Mouse (Mus musculus) WW6 (cell line): ENCODE data around the gene Spats2l.
A peak's percentile ranks its signal among the peaks of the same experiment; 100 is the strongest.

Experiments used
- DNase-seq: peaks from one replicate; pipeline ENCODE4 v3.0.0-alpha.2; 2013; ENCODE audit warnings: low read depth, low spot score

Spats2l gene

DNA sequence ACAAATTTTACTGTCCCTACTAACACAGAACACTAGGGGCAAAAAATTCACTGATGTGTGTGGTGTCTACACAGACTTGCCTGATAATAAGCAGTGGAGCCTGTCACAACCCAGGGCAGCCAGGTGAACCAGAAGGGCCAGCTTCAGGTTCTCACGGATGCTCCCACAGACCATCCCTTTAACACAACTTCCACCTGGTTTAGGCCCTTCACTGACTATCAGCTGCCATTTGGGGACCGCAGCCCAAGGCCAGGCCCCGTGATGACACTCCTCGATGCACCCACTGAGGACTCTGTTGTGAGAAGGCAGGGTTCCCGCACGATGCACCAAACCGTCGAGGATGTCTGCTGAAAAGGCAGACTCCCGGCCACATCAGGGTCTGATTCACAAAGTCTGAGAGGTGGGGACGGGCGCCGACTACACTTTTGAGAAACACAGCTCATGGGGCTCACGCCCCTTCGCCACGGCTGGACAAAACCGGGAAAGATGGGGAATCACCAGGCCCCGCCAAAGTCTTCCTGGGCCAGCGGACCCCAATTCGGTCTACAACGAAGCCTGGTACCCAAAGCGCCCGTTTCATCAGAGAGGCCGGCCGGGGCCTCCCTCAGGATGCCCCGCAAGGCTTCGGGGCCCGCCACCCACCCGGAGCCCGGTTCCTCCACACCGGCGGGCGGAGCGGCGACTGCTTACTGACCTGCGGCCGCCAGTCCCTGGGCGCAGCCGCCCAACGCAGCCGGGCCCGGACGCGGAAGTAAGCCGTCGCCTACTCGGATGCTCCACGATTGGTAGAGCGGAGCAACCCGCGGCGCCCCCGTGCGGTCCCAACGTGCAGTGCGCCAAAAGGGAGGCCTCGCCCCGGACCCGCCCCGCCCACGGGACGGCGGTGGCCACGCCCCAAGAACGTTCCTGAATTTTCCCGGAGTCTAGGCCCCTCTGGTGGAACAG, 195.6 kb downstream of the Spats2l start:
- peak; percentile 73 for DNase-seq

GRCm38 (mm10) chr1:57971588-57971987, 197.6 kb downstream of the Spats2l start:
- no peak for DNase-seq

GRCm38 (mm10) chr1:57976860-57977259, 202.9 kb downstream of the Spats2l start:
- DNase-seq: no peak

DNA sequence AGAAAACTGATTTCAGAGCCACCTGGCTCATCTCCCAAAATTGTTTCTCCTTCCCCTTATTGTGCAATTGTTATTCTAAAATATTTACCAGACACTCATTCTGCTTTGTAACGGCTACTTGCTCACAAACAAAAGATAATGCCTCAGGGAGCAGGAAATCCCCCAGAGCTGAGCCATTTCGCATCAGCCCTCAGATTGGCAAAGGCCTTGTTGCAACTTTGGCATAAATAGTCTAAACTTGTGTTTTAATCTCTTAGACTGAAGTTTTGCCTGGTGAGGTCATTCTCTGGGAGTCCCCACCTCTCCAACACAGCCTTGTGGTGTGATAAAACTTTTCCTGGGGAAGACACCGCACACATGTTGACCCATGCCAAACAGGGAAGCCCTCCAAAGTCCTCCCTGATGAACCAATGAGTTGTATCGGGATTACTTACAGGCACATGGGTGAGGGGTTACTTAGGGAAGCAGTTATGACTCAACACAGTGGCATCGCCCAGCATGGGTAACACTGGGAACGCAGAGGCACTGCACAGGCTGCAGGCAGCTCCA, 215.2 kb downstream of the Spats2l start:
- no peak for DNase-seq

DNA sequence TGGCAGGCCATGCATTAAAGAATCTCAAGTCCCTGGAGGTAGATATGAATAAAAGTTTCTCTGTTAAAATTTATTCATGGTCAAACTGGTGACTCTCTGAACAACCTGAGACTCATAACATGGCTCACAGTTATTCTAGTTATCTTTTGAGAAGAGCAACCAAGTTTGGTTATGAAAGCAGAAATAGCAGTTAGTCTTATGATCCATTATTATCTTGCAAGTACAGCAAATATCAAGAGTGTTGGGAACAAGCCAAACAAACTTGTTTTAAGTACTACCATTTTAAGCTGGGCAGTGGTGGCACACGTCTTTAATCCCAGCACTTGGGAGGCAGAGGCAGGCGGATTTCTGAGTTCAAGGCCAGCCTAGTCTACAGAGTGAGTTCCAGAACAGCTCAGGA, 217.3 kb downstream of the Spats2l start:
- no peak for DNase-seq

DNA sequence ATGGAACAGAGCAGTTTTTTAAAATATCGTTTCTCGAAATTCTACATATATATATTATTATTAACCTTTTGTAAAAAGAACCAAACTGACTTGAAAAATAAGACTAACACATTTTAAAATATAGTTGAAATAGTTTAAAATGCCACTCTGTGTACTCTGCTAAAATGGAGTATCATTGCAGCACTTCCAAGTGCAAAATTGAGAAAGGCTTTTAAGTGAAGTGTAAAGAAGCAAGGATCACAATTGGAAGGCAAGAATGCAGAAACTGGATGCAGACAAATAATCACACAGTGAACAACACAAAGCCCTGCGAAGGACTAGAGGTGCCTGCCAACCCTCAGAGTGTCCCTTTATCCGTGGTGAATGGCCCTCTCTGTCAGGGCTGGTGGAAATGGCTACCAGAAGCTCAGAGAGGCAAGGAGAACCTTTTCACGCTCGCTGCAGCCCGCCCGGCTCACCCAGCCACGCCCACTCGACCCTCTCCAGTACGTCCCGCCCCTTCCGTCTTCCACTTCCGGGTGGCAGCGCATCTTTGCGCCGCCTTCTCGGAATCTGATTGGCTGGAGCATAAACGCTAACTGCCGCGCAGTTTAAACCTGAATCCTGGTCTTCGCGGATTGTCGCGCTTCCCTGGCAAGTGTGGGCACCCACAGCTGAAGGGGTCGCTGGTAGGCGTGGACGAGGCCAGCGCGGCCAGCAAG, 221.6 kb downstream of the Spats2l start, which contains the start of gene Sgo2a:
Gene Sgo2a (plus strand): TSS at position 540 of the 701 bp plus-strand sequence.
- DNase-seq: peak; percentile 83

GRCm38 (mm10) chr1:57996133-57996615, 222.2 kb downstream of the Spats2l start:
- DNase-seq: peak; percentile 36
